Mouse (Mus musculus): ENCODE results near the gene Agap2. TPM values are rescaled to one million over a fixed set of nuclear protein-coding genes. Genes with fewer than 3 reads are reported as not detected.
"Not testable (repeated sequence)": the region's sequence is repeated elsewhere in the genome, so short reads cannot be mapped to it uniquely, and the experiment has no call there.

The Agap2 gene
- polyA plus RNA-seq, 1 experiment from 2014 or later: 0.04 TPM

- DNase-seq (ENCODE audit: low spot score) (peak; percentile 79), ATAC-seq (replicated peaks; ENCODE audit: low FRiP score, low read depth) (peak; percentile 22; the same call in 1 of the 2 replicates)
- Histone ChIP-seq H3K27me3 (ENCODE audit: insufficient read depth, low read length) (no peaks in the 10 kb centered on the region), H3K9ac (ENCODE audit: low read depth, low read length) (peak overlapping the region; percentile 71), H3K27ac (peak overlapping the region; percentile 91), H3K4me2 (ENCODE audit: low read length) (peak overlapping the region; percentile 73), H3K4me1 (replicated peaks; ENCODE audit: insufficient read depth, low read length) (peaks cover 21% of the 10 kb centered on the region), H3K36me3 (ENCODE audit: insufficient read depth, low read length) (peaks cover 35% of the 10 kb centered on the region), H3K9me3 (replicated peaks; ENCODE audit: low read length) (no peaks in the 10 kb centered on the region), H3K4me3 (replicated peaks; ENCODE audit: low read depth, low read length) (peak overlapping the region; percentile 72)
- WGBS: 6% methylated on average over 30 of the region's 30 CpGs
- TF ChIP-seq CTCF (IDR thresholded peaks at IDR 0.05; ENCODE audit: low read depth): no peak
Observed at GRCm38 (mm10) chr10:127069281-127070189, 5.5 kb upstream of the Agap2 start.

- peaks cover 29% of the 10 kb centered on the region for H3K36me3 ChIP-seq (ENCODE audit: insufficient read depth, low read length)
- H3K27me3 ChIP-seq (ENCODE audit: insufficient read depth, low read length): no peaks in the 10 kb centered on the region
- TF ChIP-seq CTCF (IDR thresholded peaks at IDR 0.05; ENCODE audit: low read depth): no peak
- peak; percentile 99 for DNase-seq (ENCODE audit: low spot score)
- no peaks in the 10 kb centered on the region for H3K9me3 ChIP-seq (replicated peaks; ENCODE audit: low read length)
- WGBS: 2% methylated on average over 36 of the region's 36 CpGs
- peak within 1 kb of the TSS; percentile 71 for H3K9ac ChIP-seq (ENCODE audit: low read depth, low read length)
- peaks cover 16% of the 10 kb centered on the region; the same call in 1 of the 2 replicates for H3K4me1 ChIP-seq (replicated peaks; ENCODE audit: insufficient read depth, low read length)
- ATAC-seq (replicated peaks; ENCODE audit: low FRiP score, low read depth): peak; percentile 83
- peak within 1 kb of the TSS; percentile 73 for H3K4me2 ChIP-seq (ENCODE audit: low read length)
- H3K4me3 ChIP-seq (replicated peaks; ENCODE audit: low read depth, low read length): peak within 1 kb of the TSS; percentile 72
- H3K27ac ChIP-seq: peak within 1 kb of the TSS; percentile 91
Observed at GRCm38 (mm10) chr10:127070190-127071121, 4.6 kb upstream of the Agap2 start, which contains the start of gene Tspan31. Tspan31 (minus strand) TSS chr10:127070264.

GRCm38 (mm10) chr10:127071203-127071602 lies 3.9 kb upstream of the Agap2 start:
- DNase-seq (ENCODE audit: low spot score): no peak
- peaks cover 22% of the 10 kb centered on the region for H3K36me3 ChIP-seq (ENCODE audit: insufficient read depth, low read length)
- no peak overlapping the region for H3K9ac ChIP-seq (ENCODE audit: low read depth, low read length)
- WGBS: 72% methylated on average over 9 of the region's 9 CpGs
- H3K9me3 ChIP-seq (replicated peaks; ENCODE audit: low read length): no peaks in the 10 kb centered on the region
- peak overlapping the region; percentile 73 for H3K4me2 ChIP-seq (ENCODE audit: low read length)
- no peak overlapping the region for H3K27ac ChIP-seq
- TF ChIP-seq CTCF (IDR thresholded peaks at IDR 0.05; ENCODE audit: low read depth): no peak
- H3K27me3 ChIP-seq (ENCODE audit: insufficient read depth, low read length): no peaks in the 10 kb centered on the region
- no peak for ATAC-seq (replicated peaks; ENCODE audit: low FRiP score, low read depth)
- H3K4me3 ChIP-seq (replicated peaks; ENCODE audit: low read depth, low read length): no peak overlapping the region
- H3K4me1 ChIP-seq (replicated peaks; ENCODE audit: insufficient read depth, low read length): peaks cover 16% of the 10 kb centered on the region; the same call in 1 of the 2 replicates

GRCm38 (mm10) chr10:127072270-127072669 lies 2.8 kb upstream of the Agap2 start:
- not testable (repeated sequence) for DNase-seq (ENCODE audit: low spot score); H3K27me3 ChIP-seq (ENCODE audit: insufficient read depth, low read length); H3K27ac ChIP-seq; H3K9me3 ChIP-seq (replicated peaks; ENCODE audit: low read length); H3K4me3 ChIP-seq (replicated peaks; ENCODE audit: low read depth, low read length); ATAC-seq (replicated peaks; ENCODE audit: low FRiP score, low read depth); H3K9ac ChIP-seq (ENCODE audit: low read depth, low read length); H3K4me2 ChIP-seq (ENCODE audit: low read length)
- Histone ChIP-seq H3K36me3 (ENCODE audit: insufficient read depth, low read length) (peaks cover 13% of the 10 kb centered on the region), H3K4me1 (replicated peaks; ENCODE audit: insufficient read depth, low read length) (peaks cover 16% of the 10 kb centered on the region; the same call in 1 of the 2 replicates)
- 80% methylated on average over 4 of the region's 4 CpGs for WGBS

- H3K36me3 ChIP-seq (ENCODE audit: insufficient read depth, low read length); H3K9me3 ChIP-seq (replicated peaks; ENCODE audit: low read length); H3K27me3 ChIP-seq (ENCODE audit: insufficient read depth, low read length); H3K9ac ChIP-seq (ENCODE audit: low read depth, low read length); H3K4me3 ChIP-seq (replicated peaks; ENCODE audit: low read depth, low read length); H3K27ac ChIP-seq; H3K4me2 ChIP-seq (ENCODE audit: low read length); DNase-seq (ENCODE audit: low spot score); ATAC-seq (replicated peaks; ENCODE audit: low FRiP score, low read depth): not testable (repeated sequence)
- 57% methylated on average over 2 of the region's 2 CpGs for WGBS
- peaks cover 16% of the 10 kb centered on the region; the same call in 1 of the 2 replicates for H3K4me1 ChIP-seq (replicated peaks; ENCODE audit: insufficient read depth, low read length)
Observed at GRCm38 (mm10) chr10:127072969-127073368, 2.1 kb upstream of the Agap2 start.

GRCm38 (mm10) chr10:127073981-127074380 lies 1.1 kb upstream of the Agap2 start:
- 81% methylated on average over 1 of the region's 1 CpGs for WGBS
- H3K9ac ChIP-seq (ENCODE audit: low read depth, low read length): no peak overlapping the region
- H3K9me3 ChIP-seq (replicated peaks; ENCODE audit: low read length): no peaks in the 10 kb centered on the region
- no peak for DNase-seq (ENCODE audit: low spot score)
- H3K36me3 ChIP-seq (ENCODE audit: insufficient read depth, low read length): no peaks in the 10 kb centered on the region
- H3K27me3 ChIP-seq (ENCODE audit: insufficient read depth, low read length): peaks cover 15% of the 10 kb centered on the region
- no peak for ATAC-seq (replicated peaks; ENCODE audit: low FRiP score, low read depth)
- no peak overlapping the region for H3K4me3 ChIP-seq (replicated peaks; ENCODE audit: low read depth, low read length)
- H3K4me1 ChIP-seq (replicated peaks; ENCODE audit: insufficient read depth, low read length): peaks cover 14% of the 10 kb centered on the region; the same call in 1 of the 2 replicates
- H3K27ac ChIP-seq: no peak overlapping the region
- no peak overlapping the region for H3K4me2 ChIP-seq (ENCODE audit: low read length)
- TF ChIP-seq CTCF (IDR thresholded peaks at IDR 0.05; ENCODE audit: low read depth): no peak
